Mouse (Mus musculus) kidney, adult 18-20 months (tissue): Measurements from ENCODE around the gene Tmem25.

ENCODE experiments used
- DNase-seq: peaks from one replicate; pipeline ENCODE4 v3.0.0; 2021

The Tmem25 gene

GRCm38 (mm10) chr9:44772392-44772749, 26.7 kb downstream of the Tmem25 start:
- DNase-seq: no peak

- no peak for DNase-seq
Measured at GRCm38 (mm10) chr9:44771376-44771775, 27.7 kb downstream of the Tmem25 start.

- DNase-seq: peak; percentile 6
Measured at GRCm38 (mm10) chr9:44768029-44768394, 31.1 kb downstream of the Tmem25 start.

- DNase-seq: peak; percentile 89
Measured at GRCm38 (mm10) chr9:44767101-44768028, 31.7 kb downstream of the Tmem25 start, which contains the start of the genes Arcn1 and Ift46. Gene Arcn1 (minus strand): TSS chr9:44767845. Gene Ift46 (plus strand): TSS chr9:44767908.

- DNase-seq: no peak
Measured at GRCm38 (mm10) chr9:44760873-44761272, 38.2 kb downstream of the Tmem25 start.

- no peak for DNase-seq
Measured at GRCm38 (mm10) chr9:44748473-44748872, 50.6 kb downstream of the Tmem25 start.

GRCm38 (mm10) chr9:44747341-44747740, 51.8 kb downstream of the Tmem25 start:
- no peak for DNase-seq

GRCm38 (mm10) chr9:44746666-44747065, 52.4 kb downstream of the Tmem25 start:
- no peak for DNase-seq

- no peak for DNase-seq
Measured at GRCm38 (mm10) chr9:44745371-44745770, 53.7 kb downstream of the Tmem25 start.
